Mouse (Mus musculus) retina, postnatal 1 day (tissue): ENCODE data around the gene Tnks1bp1.
A peak's percentile ranks its signal among the peaks of the same experiment; 100 is the strongest.

Source experiments
- DNase-seq: peaks from one replicate; pipeline ENCODE4 v3.0.0-alpha.2; 2012

The Tnks1bp1 gene

DNA sequence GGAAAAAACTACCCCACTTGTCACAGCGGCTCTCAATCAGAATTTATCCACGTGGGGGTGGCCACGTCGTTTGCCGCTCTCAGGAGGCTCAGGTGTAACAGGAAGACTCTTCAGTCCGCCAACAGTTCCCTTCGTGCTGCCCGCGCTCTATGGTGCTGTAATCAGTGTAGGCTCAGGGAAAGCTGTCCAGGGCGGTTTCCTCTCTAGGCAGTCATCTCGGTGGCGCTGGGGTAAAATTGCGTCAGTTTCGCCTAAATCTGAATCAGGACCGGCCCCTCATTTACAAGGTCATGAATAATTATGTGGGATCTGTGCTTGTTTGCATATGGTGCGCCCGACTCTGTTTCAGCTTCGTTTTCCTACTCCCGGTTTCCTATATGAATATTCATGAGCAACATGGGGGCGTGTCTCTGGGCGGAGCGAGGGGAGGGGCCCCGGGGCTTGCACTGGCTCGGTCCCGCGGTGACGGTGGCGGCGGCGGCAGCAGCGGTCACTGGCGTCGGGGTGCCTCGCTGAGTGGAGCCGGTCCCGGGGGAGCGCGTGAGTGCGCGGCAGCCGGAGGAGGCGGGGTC is at the start of gene Tnks1bp1:
Gene Tnks1bp1 (plus strand): TSS at position 427 of the 572 bp plus-strand sequence.
- peak; percentile 96 for DNase-seq

- no peak for DNase-seq
Observed at GRCm38 (mm10) chr2:84999486-85000181, 48.2 kb upstream of the Tnks1bp1 start.

GRCm38 (mm10) chr2:85001497-85001896 is 46.3 kb upstream of the Tnks1bp1 start:
- DNase-seq: no peak

- no peak for DNase-seq
Observed at GRCm38 (mm10) chr2:85002575-85002974, 45.2 kb upstream of the Tnks1bp1 start.

DNA sequence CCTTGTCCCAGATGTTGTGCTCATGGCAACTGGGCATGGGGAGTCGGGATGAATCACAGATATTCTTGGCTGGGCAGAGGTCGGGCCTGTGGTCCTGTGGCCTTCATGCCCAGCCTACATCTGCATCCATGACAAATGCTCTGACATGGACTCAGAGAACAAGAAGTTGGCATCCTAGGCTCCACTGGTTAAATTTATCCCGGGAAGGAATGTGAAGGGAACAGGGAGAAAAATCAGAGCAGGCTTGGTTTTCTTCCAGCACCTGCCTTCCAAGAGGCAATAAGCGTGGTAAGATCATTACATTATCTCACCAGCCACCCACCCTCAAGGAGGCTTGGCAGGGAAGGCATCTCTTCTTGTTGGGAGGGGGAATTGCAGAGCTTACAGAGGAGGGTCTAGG is 43.5 kb upstream of the Tnks1bp1 start:
- DNase-seq: no peak

- no peak for DNase-seq
Observed at GRCm38 (mm10) chr2:85006600-85006999, 41.2 kb upstream of the Tnks1bp1 start.

DNA sequence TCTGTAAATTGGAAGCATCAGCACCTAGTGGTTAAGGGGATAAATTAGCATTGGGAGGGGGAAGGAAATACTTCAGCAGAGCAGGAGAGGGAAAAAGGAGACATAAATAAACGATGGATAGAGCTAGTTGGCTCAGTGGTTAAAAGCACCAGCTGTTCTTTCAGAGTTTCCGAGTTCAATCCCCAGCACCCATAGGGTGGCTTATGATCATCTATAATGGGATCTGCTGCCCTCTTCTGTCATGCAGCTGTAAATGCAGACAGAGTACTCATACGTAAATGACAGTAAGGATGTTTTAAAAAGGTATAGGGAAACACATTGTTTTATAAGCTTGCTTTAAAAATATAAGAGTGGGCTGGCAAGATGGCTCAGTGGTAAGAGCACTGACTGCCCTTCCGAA is 40.1 kb upstream of the Tnks1bp1 start:
- peak; percentile 53 for DNase-seq

GRCm38 (mm10) chr2:85009212-85009611 is 38.6 kb upstream of the Tnks1bp1 start:
- DNase-seq: no peak

GRCm38 (mm10) chr2:85011906-85012604 is 35.8 kb upstream of the Tnks1bp1 start:
- DNase-seq: no peak

DNA sequence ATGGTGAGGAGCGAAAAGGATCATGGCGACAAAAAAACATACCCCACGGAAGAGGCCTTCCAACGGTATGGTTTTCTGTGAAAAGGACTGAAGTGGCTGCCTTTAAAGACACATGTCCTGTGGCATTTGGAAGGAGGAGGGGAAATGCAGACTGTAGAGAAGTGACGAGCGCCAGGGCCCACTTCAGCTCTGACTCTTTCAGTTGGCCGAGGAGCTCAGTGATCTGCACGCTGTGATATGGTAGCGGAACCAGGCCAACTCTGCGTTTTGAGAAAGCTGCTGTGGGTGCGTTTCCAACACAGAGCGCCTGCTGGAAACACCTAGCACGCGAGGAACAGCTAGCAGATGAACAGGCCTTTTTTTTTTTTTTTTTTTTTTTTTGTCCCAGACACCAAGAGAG is 35.1 kb upstream of the Tnks1bp1 start:
- DNase-seq: no peak

- DNase-seq: no peak
Observed at GRCm38 (mm10) chr2:85013826-85014587, 33.8 kb upstream of the Tnks1bp1 start.

GRCm38 (mm10) chr2:85014588-85014982 is 33.2 kb upstream of the Tnks1bp1 start:
- peak; percentile 10 for DNase-seq

DNA sequence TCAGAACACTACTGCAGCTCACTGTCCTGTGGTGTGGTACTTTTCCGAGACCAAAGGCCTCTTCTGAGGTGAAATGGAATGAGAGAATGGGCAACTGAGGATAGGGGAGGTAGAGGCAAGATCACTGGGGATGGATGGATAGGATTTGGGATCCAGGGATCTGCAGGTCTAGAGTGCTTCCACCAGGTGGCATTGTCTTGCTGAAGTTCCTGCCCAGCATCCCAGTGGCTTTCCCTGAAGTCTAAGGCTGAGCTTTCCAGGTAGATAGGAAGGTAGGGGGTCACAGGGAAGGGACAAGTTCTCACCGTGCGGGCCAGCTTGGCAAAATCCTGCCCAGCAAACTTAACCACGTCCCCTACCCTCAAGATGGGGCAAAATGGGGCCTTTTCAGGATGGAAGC is 25.8 kb upstream of the Tnks1bp1 start:
- peak; percentile 44 for DNase-seq

- DNase-seq: no peak
Observed at GRCm38 (mm10) chr2:85026178-85026577, 21.6 kb upstream of the Tnks1bp1 start.

- no peak for DNase-seq
Observed at GRCm38 (mm10) chr2:85027281-85027680, 20.5 kb upstream of the Tnks1bp1 start.

DNA sequence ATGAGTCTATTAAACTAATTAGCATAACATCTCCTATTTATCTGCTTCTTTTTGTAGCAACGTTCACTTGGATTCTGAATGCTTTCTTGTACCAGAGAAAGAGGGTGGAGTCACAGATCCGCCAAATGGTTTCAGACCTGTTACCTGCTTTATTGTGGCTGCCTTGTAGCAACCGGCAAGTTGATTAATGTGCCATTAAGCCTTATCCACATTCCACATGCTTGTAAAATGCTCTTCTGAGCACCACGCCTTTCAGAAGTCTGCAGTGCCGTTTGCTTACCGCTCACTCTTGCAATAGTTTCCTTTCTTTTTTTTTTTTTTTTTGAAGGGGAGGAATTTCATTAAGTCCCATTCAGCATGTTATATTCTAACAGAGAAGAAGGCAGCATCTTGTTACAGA is 17.9 kb upstream of the Tnks1bp1 start:
- DNase-seq: no peak

DNA sequence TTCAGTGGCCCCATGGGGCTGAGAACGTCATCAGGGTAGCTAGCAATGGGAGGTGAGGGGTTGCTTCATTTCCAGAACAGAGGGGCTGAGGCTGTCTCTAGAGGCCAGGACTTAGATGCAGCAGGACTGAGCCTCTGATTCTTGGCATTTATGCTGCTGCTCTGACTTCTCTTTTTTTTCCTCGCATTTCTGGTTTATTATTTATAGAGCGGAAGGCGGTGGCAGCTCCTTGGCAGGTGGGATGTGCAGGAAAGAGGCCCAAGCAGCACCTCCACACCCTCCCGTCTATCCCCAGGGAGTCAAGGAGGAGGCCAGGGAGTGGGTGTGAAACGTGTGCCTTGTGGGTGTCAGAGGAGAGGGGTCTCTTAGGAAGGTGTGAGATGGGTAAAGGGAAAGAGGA is 16.8 kb upstream of the Tnks1bp1 start:
- DNase-seq: no peak

DNA sequence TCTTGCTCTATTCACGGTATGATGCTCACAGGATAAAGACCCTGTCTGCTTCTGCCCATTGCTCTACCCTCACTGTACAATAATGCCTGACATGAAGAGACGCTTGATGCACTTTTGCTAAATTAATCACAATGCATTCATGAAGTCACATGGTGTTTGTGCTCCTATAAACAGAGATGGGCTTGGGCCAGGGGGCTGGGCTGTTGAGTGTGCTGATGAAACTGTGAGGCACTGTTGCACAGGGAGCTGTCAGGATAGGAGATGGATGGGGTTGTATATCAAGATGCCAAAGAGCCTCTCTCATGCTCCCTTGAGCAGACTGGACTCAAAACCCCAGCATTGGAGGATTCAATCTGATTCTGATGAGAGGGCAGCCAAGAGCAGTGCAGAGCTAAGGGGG is 14.7 kb upstream of the Tnks1bp1 start:
- no peak for DNase-seq

DNA sequence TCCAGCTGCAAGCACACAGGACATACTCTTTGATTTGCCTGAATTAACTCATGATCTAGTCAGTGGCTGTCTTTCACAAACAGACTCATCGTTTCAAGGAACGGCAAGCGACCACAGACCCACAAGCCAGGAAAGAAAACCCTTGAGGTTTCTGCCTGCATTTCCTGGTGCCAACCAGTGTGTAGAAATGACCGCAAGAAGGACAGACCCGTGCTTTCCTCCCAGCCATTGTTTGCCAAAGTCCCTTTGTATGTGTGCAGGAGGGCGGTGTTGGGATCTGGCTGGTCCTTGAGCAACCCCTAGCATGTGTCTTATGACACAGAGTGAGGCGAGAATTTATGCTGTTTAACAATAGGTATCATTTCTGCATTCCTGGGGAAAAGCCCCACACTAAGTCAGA is 13.7 kb upstream of the Tnks1bp1 start:
- DNase-seq: no peak

- no peak for DNase-seq
Observed at GRCm38 (mm10) chr2:85036507-85037046, 11.2 kb upstream of the Tnks1bp1 start.

- peak; percentile 98 for DNase-seq
Observed at GRCm38 (mm10) chr2:85037047-85038026, 10.5 kb upstream of the Tnks1bp1 start, which contains the start of the genes Ssrp1 and P2rx3. TSS of gene Ssrp1 (plus strand) at chr2:85037234. TSS of gene P2rx3 (minus strand) at chr2:85037462.

GRCm38 (mm10) chr2:85038336-85038735 is 9.5 kb upstream of the Tnks1bp1 start:
- DNase-seq: peak; percentile 67
